Mouse (Mus musculus) cerebellum, adult 11-12 months (tissue): ENCODE measurements at regions not wholly inside any gene's neighbourhood (a gene's known extent, or its start where the extent isn't known, plus 50 kb on each side); places are given as distances from the start of the nearest gene placed in this dataset.

ENCODE experiments used
- DNase-seq: peaks from one replicate; pipeline ENCODE4 v3.0.0; 2022

GRCm38 (mm10) chr8:103148013-103148412 is 362.6 kb upstream of the Cdh11 start:
- no peak for DNase-seq

GRCm38 (mm10) chr8:103148447-103148846 is 363.0 kb upstream of the Cdh11 start:
- DNase-seq: no peak

- no peak for DNase-seq
Observed at GRCm38 (mm10) chr8:103166623-103167316, 381.3 kb upstream of the Cdh11 start.

GRCm38 (mm10) chr8:103173313-103173712 is 387.9 kb upstream of the Cdh11 start:
- DNase-seq: no peak

- DNase-seq: no peak
Observed at GRCm38 (mm10) chr8:103173803-103174429, 388.5 kb upstream of the Cdh11 start.

- no peak for DNase-seq
Observed at GRCm38 (mm10) chr8:103180661-103181060, 395.2 kb upstream of the Cdh11 start.

- DNase-seq: no peak
Observed at GRCm38 (mm10) chr8:103188720-103189498, 403.5 kb upstream of the Cdh11 start.

GRCm38 (mm10) chr8:103198251-103198650 is 412.8 kb upstream of the Cdh11 start:
- DNase-seq: no peak

- DNase-seq: no peak
Observed at GRCm38 (mm10) chr8:103199696-103200615, 414.5 kb upstream of the Cdh11 start.

GRCm38 (mm10) chr8:103203710-103204109 is 418.3 kb upstream of the Cdh11 start:
- no peak for DNase-seq

GRCm38 (mm10) chr8:103214606-103215005 is 429.2 kb upstream of the Cdh11 start:
- DNase-seq: no peak

GRCm38 (mm10) chr8:103230741-103231475 is 445.5 kb upstream of the Cdh11 start:
- DNase-seq: no peak

- DNase-seq: no peak
Observed at GRCm38 (mm10) chr8:103234374-103234773, 448.9 kb upstream of the Cdh11 start.

GRCm38 (mm10) chr8:103235614-103236013 is 450.2 kb upstream of the Cdh11 start:
- no peak for DNase-seq

GRCm38 (mm10) chr8:103238456-103238970 is 453.1 kb upstream of the Cdh11 start:
- DNase-seq: no peak

- no peak for DNase-seq
Observed at GRCm38 (mm10) chr8:103244169-103244568, 458.7 kb upstream of the Cdh11 start.

GRCm38 (mm10) chr8:103244658-103245057 is 459.2 kb upstream of the Cdh11 start:
- no peak for DNase-seq

- no peak for DNase-seq
Observed at GRCm38 (mm10) chr8:103245864-103246263, 460.4 kb upstream of the Cdh11 start.

- no peak for DNase-seq
Observed at GRCm38 (mm10) chr8:103261236-103261635, 475.8 kb upstream of the Cdh11 start.

- no peak for DNase-seq
Observed at GRCm38 (mm10) chr8:103270035-103270434, 484.6 kb upstream of the Cdh11 start.

GRCm38 (mm10) chr8:103270815-103271553 is 485.5 kb upstream of the Cdh11 start:
- DNase-seq: no peak
